Mouse (Mus musculus): ENCODE measurements around the gene Ctnnal1. TPM values are rescaled to one million over a fixed set of nuclear protein-coding genes. Genes with fewer than 3 reads are reported as not detected.

Ctnnal1 gene
- total and polyA plus RNA-seq, 3 experiments, result 2.3 to 6.3 TPM; not detected in 1

GRCm38 (mm10) chr4:56847400-56847799 is 17.6 kb downstream of the Ctnnal1 start:
- Histone ChIP-seq H3K4me1 (ENCODE audit: control insufficient read depth in 1 of 2, insufficient read depth in 2 of 2, low read length in 2 of 2) (peaks cover 0 to 3% of the 10 kb centered on the region in 2 experiments; a peak in 2 of 4 replicates), H3K9ac (ENCODE audit: control insufficient read depth, low read depth, low read length, poor library complexity, severe bottlenecking) (no peak overlapping the region), H3K27me3 (ENCODE audit: control insufficient read depth in 1 of 2, insufficient read depth in 2 of 2, low read length in 2 of 2) (no peaks in the 10 kb centered on the region), H3K27ac (ENCODE audit: control insufficient read depth, low read depth, low read length) (no peak overlapping the region), H3K79me2 (ENCODE audit: control insufficient read depth, insufficient read depth, low read length, poor library complexity) (no peaks in the 10 kb centered on the region), H3K9me3 (replicated peaks; ENCODE audit: insufficient read depth, low read length) (no peaks in the 10 kb centered on the region), H3K4me3 (ENCODE audit: control insufficient read depth in 1 of 2, insufficient read depth in 1 of 2, low read depth in 2 of 2, low read length in 2 of 2) (no peak overlapping the region), H3K36me3 (ENCODE audit: control insufficient read depth in 1 of 2, insufficient read depth in 2 of 2, low read length in 2 of 2) (no peaks in the 10 kb centered on the region)
- DNase-seq (ENCODE audit: low read depth, low spot score), result no peak
- TF ChIP-seq MXI1 (IDR thresholded peaks at IDR 0.05; ENCODE audit: low read depth, low read length), result no peak
- TF ChIP-seq UBTF (IDR thresholded peaks at IDR 0.05; ENCODE audit: borderline replicate concordance, insufficient read depth, low read depth, low read length), result no peak
- TF ChIP-seq USF2 (IDR thresholded peaks at IDR 0.05; ENCODE audit: borderline replicate concordance in 1 of 2, insufficient read depth in 1 of 2, low read depth in 1 of 2, low read length in 2 of 2), result no peak

- Histone ChIP-seq H3K4me1 (ENCODE audit: control insufficient read depth in 1 of 2, insufficient read depth in 2 of 2, low read length in 2 of 2) (peaks cover 0 to 3% of the 10 kb centered on the region in 2 experiments; a peak in 2 of 4 replicates), H3K36me3 (ENCODE audit: control insufficient read depth in 1 of 2, insufficient read depth in 2 of 2, low read length in 2 of 2) (no peaks in the 10 kb centered on the region), H3K9me3 (replicated peaks; ENCODE audit: insufficient read depth, low read length) (no peaks in the 10 kb centered on the region), H3K4me3 (ENCODE audit: control insufficient read depth in 1 of 2, insufficient read depth in 1 of 2, low read depth in 2 of 2, low read length in 2 of 2) (no peak overlapping the region), H3K27me3 (ENCODE audit: control insufficient read depth in 1 of 2, insufficient read depth in 2 of 2, low read length in 2 of 2) (no peaks in the 10 kb centered on the region), H3K27ac (ENCODE audit: control insufficient read depth, low read depth, low read length) (no peak overlapping the region), H3K79me2 (ENCODE audit: control insufficient read depth, insufficient read depth, low read length, poor library complexity) (no peaks in the 10 kb centered on the region), H3K9ac (ENCODE audit: control insufficient read depth, low read depth, low read length, poor library complexity, severe bottlenecking) (no peak overlapping the region)
- TF ChIP-seq USF1 (IDR thresholded peaks at IDR 0.05; ENCODE audit: low read depth, low read length) (no peak), RCOR1 (IDR thresholded peaks at IDR 0.05; ENCODE audit: low read depth, low read length) (no peak), GATA1 (IDR thresholded peaks at IDR 0.05; ENCODE audit: low read depth, low read length) (no peak), NELFE (IDR thresholded peaks at IDR 0.05; ENCODE audit: low read depth, low read length) (no peak), CHD2 (IDR thresholded peaks at IDR 0.05; ENCODE audit: low read length) (no peak)
- DNase-seq (ENCODE audit: low read depth, low spot score), result no peak
These were observed 19.0 kb downstream of the Ctnnal1 start for GRCm38 (mm10) chr4:56845896-56846533.

DNA sequence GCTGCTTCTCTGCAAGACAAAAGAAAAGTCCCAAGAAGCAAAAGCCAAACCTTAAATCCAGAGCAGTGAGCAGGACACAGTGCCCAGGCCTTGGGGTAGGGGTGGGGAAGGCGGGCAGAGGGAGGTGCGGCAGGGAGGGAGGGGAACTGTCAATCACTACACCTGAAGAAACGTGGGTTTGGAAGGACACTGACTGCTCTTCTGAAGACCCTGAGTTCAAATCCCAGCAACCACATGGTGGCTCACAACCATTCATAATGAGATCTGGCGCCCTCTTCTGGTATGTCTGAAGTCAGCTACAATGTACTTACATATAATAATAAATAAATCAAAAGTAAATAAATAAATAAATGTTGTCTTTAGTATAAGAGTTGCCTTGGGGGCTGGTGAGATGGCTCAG is 20.1 kb downstream of the Ctnnal1 start:
- H3K36me3 ChIP-seq (ENCODE audit: control insufficient read depth in 1 of 2, insufficient read depth in 2 of 2, low read length in 2 of 2), result no peaks in the 10 kb centered on the region
- TF ChIP-seq NELFE (IDR thresholded peaks at IDR 0.05; ENCODE audit: low read depth, low read length), result no peak
- no peaks in the 10 kb centered on the region for H3K9me3 ChIP-seq (replicated peaks; ENCODE audit: insufficient read depth, low read length)
- no peak for DNase-seq (ENCODE audit: low read depth, low spot score)
- H3K4me3 ChIP-seq (ENCODE audit: control insufficient read depth in 1 of 2, insufficient read depth in 1 of 2, low read depth in 2 of 2, low read length in 2 of 2), result no peak overlapping the region
- H3K27ac ChIP-seq (ENCODE audit: control insufficient read depth, low read depth, low read length), result no peak overlapping the region
- H3K4me1 ChIP-seq (ENCODE audit: control insufficient read depth in 1 of 2, insufficient read depth in 2 of 2, low read length in 2 of 2), result peaks cover 0 to 3% of the 10 kb centered on the region in 2 experiments; a peak in 2 of 4 replicates
- no peak overlapping the region for H3K9ac ChIP-seq (ENCODE audit: control insufficient read depth, low read depth, low read length, poor library complexity, severe bottlenecking)
- no peaks in the 10 kb centered on the region for H3K27me3 ChIP-seq (ENCODE audit: control insufficient read depth in 1 of 2, insufficient read depth in 2 of 2, low read length in 2 of 2)
- no peaks in the 10 kb centered on the region for H3K79me2 ChIP-seq (ENCODE audit: control insufficient read depth, insufficient read depth, low read length, poor library complexity)
